Mouse (Mus musculus): ENCODE results near the gene Slc26a10.

Slc26a10 gene

GRCm38 (mm10) chr10:127181566-127181965, 1.1 kb upstream of the Slc26a10 start:
- DNase-seq (ENCODE audit: low read depth) = no peak

- DNase-seq (ENCODE audit: low read depth) = peak; percentile 10
Measured at GRCm38 (mm10) chr10:127180695-127181047, 226 bp upstream of the Slc26a10 start.

GRCm38 (mm10) chr10:127178286-127179027, 2.0 kb downstream of the Slc26a10 start:
- DNase-seq (ENCODE audit: low read depth) = peak; percentile 55

GRCm38 (mm10) chr10:127177719-127178118, 2.7 kb downstream of the Slc26a10 start:
- DNase-seq (ENCODE audit: low read depth) = peak; percentile 88

DNA sequence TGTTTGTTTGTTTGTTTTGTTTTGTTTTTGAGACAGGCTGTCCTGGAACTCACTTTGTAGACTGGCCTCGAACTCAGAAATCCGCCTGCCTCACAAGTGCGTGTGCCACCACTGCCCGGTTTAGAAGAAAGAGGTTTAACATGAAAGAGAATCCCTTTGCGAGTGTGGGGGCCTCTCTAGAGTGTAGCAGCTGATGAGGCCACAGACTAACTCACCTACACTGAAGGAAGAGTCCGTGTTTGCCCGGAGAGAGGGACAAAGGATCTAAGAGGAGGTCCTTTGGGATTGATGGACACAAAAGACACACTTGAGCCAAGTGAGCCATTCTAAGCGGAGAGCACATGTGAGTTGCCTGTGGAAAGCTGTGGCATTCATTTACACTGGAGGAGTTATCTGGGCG, 3.2 kb downstream of the Slc26a10 start:
- peak; percentile 60 for DNase-seq (ENCODE audit: low read depth)

GRCm38 (mm10) chr10:127176756-127177155, 3.7 kb downstream of the Slc26a10 start:
- DNase-seq (ENCODE audit: low read depth) = no peak

GRCm38 (mm10) chr10:127176228-127176627, 4.2 kb downstream of the Slc26a10 start:
- no peak for DNase-seq (ENCODE audit: low read depth)

GRCm38 (mm10) chr10:127174170-127174569, 6.3 kb downstream of the Slc26a10 start:
- DNase-seq (ENCODE audit: low read depth) = no peak

GRCm38 (mm10) chr10:127173148-127174065, 7.0 kb downstream of the Slc26a10 start:
- DNase-seq (ENCODE audit: low read depth) = no peak

- DNase-seq (ENCODE audit: low read depth) = no peak
Measured at GRCm38 (mm10) chr10:127171631-127172200, 8.7 kb downstream of the Slc26a10 start.

GRCm38 (mm10) chr10:127170837-127171272, 9.6 kb downstream of the Slc26a10 start:
- peak; percentile 93 for DNase-seq (ENCODE audit: low read depth)

DNA sequence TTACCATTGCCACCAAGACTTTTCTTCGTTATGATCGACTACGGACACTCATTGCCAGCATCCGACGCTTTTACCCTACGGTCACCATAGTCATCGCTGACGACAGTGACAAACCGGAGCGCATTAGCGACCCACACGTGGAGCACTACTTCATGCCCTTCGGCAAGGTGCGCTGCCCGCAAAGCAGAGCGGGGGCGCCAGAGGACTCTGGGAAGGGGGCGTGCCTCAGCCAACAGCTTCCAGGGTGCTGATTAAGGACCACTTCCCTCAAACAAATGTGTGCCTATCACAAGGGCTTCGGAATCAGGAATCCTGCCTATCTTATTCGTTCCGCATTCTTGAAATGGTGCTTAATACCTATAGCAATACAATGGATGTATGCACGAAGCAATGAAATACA, 10.4 kb downstream of the Slc26a10 start:
- peak; percentile 62 for DNase-seq (ENCODE audit: low read depth)

GRCm38 (mm10) chr10:127167614-127168192, 12.7 kb downstream of the Slc26a10 start:
- DNase-seq (ENCODE audit: low read depth) = peak; percentile 49

DNA sequence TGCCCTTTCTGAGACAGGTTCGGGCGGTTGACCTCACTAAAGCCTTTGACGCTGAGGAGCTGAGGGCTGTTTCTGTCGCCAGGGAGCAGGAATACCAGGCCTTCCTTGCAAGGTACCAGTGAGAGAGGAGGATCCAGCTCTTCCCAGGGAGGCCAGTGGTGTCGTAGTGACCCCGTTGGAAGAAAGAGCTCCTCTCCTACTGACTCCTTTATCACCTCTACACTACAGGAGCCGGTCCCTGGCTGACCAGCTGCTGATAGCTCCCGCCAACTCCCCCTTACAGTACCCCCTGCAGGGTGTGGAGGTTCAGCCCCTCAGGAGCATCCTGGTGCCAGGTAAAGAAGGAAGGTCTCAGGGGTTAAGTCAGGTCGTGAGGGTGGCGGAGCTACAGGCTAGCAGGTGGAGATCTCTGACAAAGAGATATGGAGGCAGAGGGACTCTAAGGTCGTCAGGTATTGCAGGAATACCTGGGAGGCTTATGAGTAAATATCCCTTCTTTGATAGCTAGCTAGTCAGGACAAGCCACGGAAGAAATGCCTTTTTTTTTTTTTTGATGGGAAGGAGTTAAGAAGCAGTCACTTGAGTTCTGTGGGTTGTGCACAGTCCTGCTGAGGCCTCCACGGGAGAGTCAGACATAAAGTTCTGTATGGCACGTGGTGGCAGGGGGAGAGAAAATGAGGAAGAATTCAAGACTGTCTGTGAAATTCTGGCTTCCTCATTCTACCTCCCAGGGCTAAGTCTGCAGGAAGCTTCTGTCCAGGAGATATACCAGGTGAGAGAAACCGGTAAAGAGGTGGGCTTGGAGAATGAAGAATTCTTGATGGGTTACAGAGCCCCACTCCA, 13.5 kb downstream of the Slc26a10 start:
- DNase-seq (ENCODE audit: low read depth) = peak; percentile 45

- no peak for DNase-seq (ENCODE audit: low read depth)
Measured at GRCm38 (mm10) chr10:127166404-127166715, 14.1 kb downstream of the Slc26a10 start.

DNA sequence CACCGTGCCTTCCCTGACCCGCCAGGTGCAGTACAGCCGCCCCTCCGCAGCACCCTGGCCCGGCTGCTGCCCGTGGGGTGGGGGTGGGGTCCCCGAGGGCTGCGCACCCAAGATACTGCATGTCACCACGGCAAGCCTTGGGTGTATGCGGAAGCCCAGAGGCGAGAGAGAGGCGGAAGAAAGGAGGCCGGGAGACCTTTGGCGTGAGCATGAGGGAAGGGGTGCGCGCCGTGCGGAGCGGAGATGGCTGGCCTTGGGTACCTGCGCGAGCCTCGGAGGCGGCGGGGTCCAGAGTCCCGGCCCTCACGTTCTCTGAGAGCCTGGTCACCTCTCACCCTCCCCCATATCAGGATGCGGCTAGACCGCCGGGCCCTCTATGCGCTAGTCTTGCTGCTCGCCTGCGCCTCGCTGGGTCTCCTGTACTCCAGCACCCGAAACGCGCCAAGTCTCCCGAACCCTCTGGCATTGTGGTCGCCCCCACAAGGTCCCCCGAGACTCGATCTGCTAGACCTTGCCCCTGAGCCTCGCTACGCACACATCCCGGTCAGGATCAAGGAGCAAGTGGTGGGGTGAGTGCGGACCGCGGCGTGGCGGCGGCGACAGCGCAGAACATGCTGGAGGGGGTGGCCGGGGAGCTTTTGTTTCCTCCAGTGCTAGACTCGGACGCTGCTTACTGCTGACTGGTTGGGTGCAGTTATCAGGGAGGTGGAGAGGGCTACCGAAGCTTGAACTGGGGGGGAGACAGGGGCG, 14.6 kb downstream of the Slc26a10 start:
- peak; percentile 91 for DNase-seq (ENCODE audit: low read depth)

GRCm38 (mm10) chr10:127165354-127165653, 15.1 kb downstream of the Slc26a10 start:
- DNase-seq (ENCODE audit: low read depth) = no peak

- DNase-seq (ENCODE audit: low read depth) = peak; percentile 93
Measured at GRCm38 (mm10) chr10:127164631-127165353, 15.7 kb downstream of the Slc26a10 start, which contains the start of gene B4galnt1. Gene B4galnt1 (plus strand): TSS chr10:127165225.

DNA sequence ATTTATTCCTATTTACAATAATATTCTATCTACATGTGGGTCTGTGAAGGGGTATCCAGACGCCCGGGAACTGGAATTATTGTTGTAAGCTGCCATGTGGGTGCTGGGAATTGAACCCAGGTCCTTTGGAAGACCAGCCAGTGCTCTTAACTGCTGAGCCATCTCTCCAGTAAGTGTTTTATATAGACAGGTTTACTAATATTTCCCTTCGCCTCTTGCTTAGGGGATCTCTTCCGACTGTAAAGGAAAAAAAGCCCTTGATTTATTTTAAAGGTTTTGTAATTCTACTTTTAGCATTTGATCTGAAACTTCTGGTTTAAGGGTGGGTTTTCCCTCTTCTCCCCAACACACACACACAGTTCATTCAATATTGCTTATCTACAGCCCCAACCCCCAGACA, 16.3 kb downstream of the Slc26a10 start:
- no peak for DNase-seq (ENCODE audit: low read depth)

DNA sequence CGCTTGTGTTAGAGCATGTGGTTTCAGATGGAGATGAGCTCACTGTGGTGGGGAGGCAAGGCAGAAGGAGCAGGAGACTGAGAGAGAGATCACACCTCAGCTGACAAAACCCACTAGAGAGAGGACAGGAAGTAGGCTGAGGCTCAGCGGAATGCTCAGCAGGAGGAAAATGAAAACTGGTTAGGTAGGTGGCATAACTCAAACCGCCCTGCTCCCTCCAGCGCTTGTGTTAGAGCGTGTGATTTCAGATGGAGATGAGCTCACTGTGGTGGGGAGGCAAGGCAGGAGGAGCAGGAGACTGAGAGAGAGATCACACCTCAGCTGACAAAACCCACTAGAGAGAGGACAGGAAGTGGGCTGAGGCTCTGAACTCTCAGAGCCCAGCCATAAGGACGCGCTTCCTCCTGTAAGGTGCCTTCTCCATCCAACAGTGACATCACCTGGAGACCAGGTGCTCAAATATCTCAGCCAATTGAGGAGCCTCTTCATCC, 17.6 kb downstream of the Slc26a10 start:
- peak; percentile 92 for DNase-seq (ENCODE audit: low read depth)

Measured in induced T-regulatory cell, adult 2 months (primary cell).